Comparison of ENCODE assay signal across 8 mouse cellular contexts in the genomic region with DNA sequence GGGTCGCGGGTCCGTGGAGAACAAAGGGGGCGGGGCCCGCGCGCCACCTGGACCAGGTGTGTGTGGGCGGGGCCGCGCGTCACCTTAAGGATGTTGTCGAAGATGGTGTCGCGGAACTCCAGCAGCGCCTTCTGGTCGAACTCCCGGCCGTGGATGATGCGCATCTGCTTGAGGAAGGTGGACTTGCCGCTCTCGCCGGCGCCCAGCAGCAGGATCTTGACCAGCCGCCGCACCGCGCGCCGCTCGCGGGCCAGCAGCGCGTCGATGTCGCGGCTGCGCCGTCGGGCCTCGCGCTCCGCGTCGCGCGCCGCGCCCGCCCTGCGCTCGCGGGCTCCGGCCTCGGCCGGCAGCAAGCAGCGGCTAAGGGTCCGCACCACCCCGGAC. TPM values are rescaled to one million over a fixed set of nuclear protein-coding genes. Genes with fewer than 3 reads are reported as not detected.
A peak's percentile ranks its signal among the peaks of the same experiment; 100 is the strongest.
DNase-seq lines count a peak whose midpoint lies in the region; ATAC-seq and TF ChIP-seq lines count a peak whose summit lies in the region.

No protein-coding gene starts in this region.

- H3K27me3 ChIP-seq in C2C12 (ENCODE audit: control insufficient read depth, insufficient read depth, insufficient read length) = peaks cover 3% of the 10 kb centered on the region
- H3K27me3 ChIP-seq in MEL (ENCODE audit: control insufficient read depth in 1 of 2, insufficient read depth in 2 of 2, low read length in 2 of 2) = no peaks in the 10 kb centered on the region
- no peaks in the 10 kb centered on the region for H3K27me3 ChIP-seq in embryonic facial prominence, embryonic 13.5 days
- no peaks in the 10 kb centered on the region for H3K27me3 ChIP-seq in hindbrain, embryonic 13.5 days
- no peaks in the 10 kb centered on the region for H3K27me3 ChIP-seq in limb, embryonic 12.5 days
- no peaks in the 10 kb centered on the region for H3K27me3 ChIP-seq in midbrain, embryonic 13.5 days

- no peak for TF ChIP-seq CTCF in C2C12 (IDR thresholded peaks at IDR 0.05; ENCODE audit: control insufficient read depth, insufficient read depth, insufficient read length)
- no peak for TF ChIP-seq CTCF in MEL (IDR thresholded peaks at IDR 0.05 in 2 of 3, conservative IDR thresholded peaks at IDR 0.05 in 1 of 3; ENCODE audit: control insufficient read depth in 1 of 3, insufficient read depth in 1 of 3, low read depth in 2 of 3, low read length in 3 of 3, poor library complexity in 1 of 3, severe bottlenecking in 1 of 3)

- H3ac ChIP-seq in C2C12 (ENCODE audit: control insufficient read depth, insufficient read length, low read depth) = peak overlapping the region; percentile 61

- no peaks in the 10 kb centered on the region for H3K36me3 ChIP-seq in C2C12 (ENCODE audit: control insufficient read depth, insufficient read depth)
- peaks cover 0 to 15% of the 10 kb centered on the region in 2 experiments; a peak in 2 of 4 replicates for H3K36me3 ChIP-seq in MEL (ENCODE audit: control insufficient read depth in 1 of 2, insufficient read depth in 2 of 2, low read length in 2 of 2)
- peaks cover 3% of the 10 kb centered on the region; the same call in 1 of the 2 replicates for H3K36me3 ChIP-seq in embryonic facial prominence, embryonic 13.5 days
- peaks cover 8% of the 10 kb centered on the region; the same call in 1 of the 2 replicates for H3K36me3 ChIP-seq in hindbrain, embryonic 13.5 days
- H3K36me3 ChIP-seq in limb, embryonic 12.5 days = 0 out of 2 replicates have a peak, but pooled peaks cover 6% of the 10 kb centered on the region
- peaks cover 6% of the 10 kb centered on the region; the same call in 1 of the 2 replicates for H3K36me3 ChIP-seq in midbrain, embryonic 13.5 days

- peak overlapping the region; percentile 44 for H3K9ac ChIP-seq in MEL (ENCODE audit: control insufficient read depth, low read depth, low read length, poor library complexity, severe bottlenecking)
- peak overlapping the region; percentile 89 for H3K9ac ChIP-seq in embryonic facial prominence, embryonic 13.5 days
- H3K9ac ChIP-seq in hindbrain, embryonic 13.5 days = peak overlapping the region; percentile 89
- peak overlapping the region; percentile 79 for H3K9ac ChIP-seq in limb, embryonic 12.5 days (replicated peaks)
- peak overlapping the region; percentile 89 for H3K9ac ChIP-seq in midbrain, embryonic 13.5 days (replicated peaks)

- ATAC-seq in embryonic facial prominence, embryonic 13.5 days (ENCODE audit: insufficient number of reproducible peaks, insufficient read depth, low FRiP score, low TSS enrichment, low read depth) = peak; percentile 17; the same call in 1 of the 2 replicates
- no peak for ATAC-seq in hindbrain, embryonic 13.5 days (ENCODE audit: low FRiP score)
- no peak; the same call in 1 of the 2 replicates for ATAC-seq in limb, embryonic 12.5 days (ENCODE audit: insufficient number of reproducible peaks, insufficient read depth, low FRiP score, low TSS enrichment, low read depth)
- ATAC-seq in midbrain, embryonic 13.5 days = no peak
- no peak for ATAC-seq in erythroid progenitor cell, adult 5-6 weeks (replicated peaks; ENCODE audit: low FRiP score, poor library complexity, severe bottlenecking)

- under 1% methylated on average over 56 of the region's 58 CpGs for WGBS in embryonic facial prominence, embryonic 13.5 days
- WGBS in hindbrain, embryonic 13.5 days = under 1% methylated on average over 56 of the region's 58 CpGs
- WGBS in limb, embryonic 12.5 days = under 1% methylated on average over 58 of the region's 58 CpGs
- under 1% methylated on average over 51 of the region's 58 CpGs for WGBS in midbrain, embryonic 13.5 days

- peaks cover 24% of the 10 kb centered on the region for H3K79me3 ChIP-seq in C2C12 (ENCODE audit: low read depth)

- DNase-seq in MEL (ENCODE audit: low read depth, low spot score) = peak; percentile 42
- DNase-seq in testis, postnatal 10 days (ENCODE audit: low spot score) = peak; percentile 85

- H3K79me2 ChIP-seq in C2C12 (ENCODE audit: control insufficient read depth, insufficient read depth) (peaks cover 50% of the 10 kb centered on the region), MEL (ENCODE audit: control insufficient read depth, insufficient read depth, low read length, poor library complexity) (peaks cover 12% of the 10 kb centered on the region)

- no peak overlapping the region for H3K27ac ChIP-seq in MEL (ENCODE audit: control insufficient read depth, low read depth, low read length)
- peak overlapping the region; percentile 69 for H3K27ac ChIP-seq in embryonic facial prominence, embryonic 13.5 days
- H3K27ac ChIP-seq in hindbrain, embryonic 13.5 days = peak overlapping the region; percentile 83
- peak overlapping the region; percentile 41; the same call in 1 of the 2 replicates for H3K27ac ChIP-seq in limb, embryonic 12.5 days
- H3K27ac ChIP-seq in midbrain, embryonic 13.5 days = peak overlapping the region; percentile 83

- TF ChIP-seq EP300 in MEL (IDR thresholded peaks at IDR 0.05; ENCODE audit: low read depth in 1 of 2, low read length in 2 of 2) = no peak

- H3K4me2 ChIP-seq in embryonic facial prominence, embryonic 13.5 days = peak overlapping the region; percentile 91
- H3K4me2 ChIP-seq in hindbrain, embryonic 13.5 days = peak overlapping the region; percentile 92
- H3K4me2 ChIP-seq in limb, embryonic 12.5 days = peak overlapping the region; percentile 89
- H3K4me2 ChIP-seq in midbrain, embryonic 13.5 days (replicated peaks) = peak overlapping the region; percentile 90

- no peak; a peak in 1 of 4 replicates for TF ChIP-seq POLR2A in MEL (IDR thresholded peaks at IDR 0.05; ENCODE audit: control insufficient read depth in 1 of 2, insufficient read depth in 1 of 2, low read depth in 1 of 2, low read length in 2 of 2, poor library complexity in 1 of 2)

- peak overlapping the region; percentile 59 for H3K4me3 ChIP-seq in C2C12 (ENCODE audit: insufficient read depth, poor library complexity, severe bottlenecking)
- peak overlapping the region; percentile 62 to 93 for H3K4me3 ChIP-seq in MEL (ENCODE audit: control insufficient read depth in 1 of 2, insufficient read depth in 1 of 2, low read depth in 2 of 2, low read length in 2 of 2)
- H3K4me3 ChIP-seq in embryonic facial prominence, embryonic 13.5 days = peak overlapping the region; percentile 82
- peak overlapping the region; percentile 66 for H3K4me3 ChIP-seq in hindbrain, embryonic 13.5 days
- H3K4me3 ChIP-seq in limb, embryonic 12.5 days (replicated peaks) = peak overlapping the region; percentile 75
- H3K4me3 ChIP-seq in midbrain, embryonic 13.5 days (replicated peaks) = peak overlapping the region; percentile 80

- H3K9me3 ChIP-seq in MEL (replicated peaks; ENCODE audit: insufficient read depth, low read length) = no peaks in the 10 kb centered on the region
- no peaks in the 10 kb centered on the region for H3K9me3 ChIP-seq in embryonic facial prominence, embryonic 13.5 days
- no peaks in the 10 kb centered on the region for H3K9me3 ChIP-seq in hindbrain, embryonic 13.5 days
- H3K9me3 ChIP-seq in limb, embryonic 12.5 days = no peaks in the 10 kb centered on the region
- H3K9me3 ChIP-seq in midbrain, embryonic 13.5 days = no peaks in the 10 kb centered on the region

- no peak for TF ChIP-seq RAD21 in MEL (IDR thresholded peaks at IDR 0.05; ENCODE audit: low read depth, low read length)

- peaks cover 5 to 24% of the 10 kb centered on the region in 2 experiments for H3K4me1 ChIP-seq in MEL (ENCODE audit: control insufficient read depth in 1 of 2, insufficient read depth in 2 of 2, low read length in 2 of 2)
- H3K4me1 ChIP-seq in embryonic facial prominence, embryonic 13.5 days = peaks cover 32% of the 10 kb centered on the region
- peaks cover 44% of the 10 kb centered on the region for H3K4me1 ChIP-seq in hindbrain, embryonic 13.5 days (replicated peaks)
- peaks cover 31% of the 10 kb centered on the region for H3K4me1 ChIP-seq in limb, embryonic 12.5 days (replicated peaks)
- H3K4me1 ChIP-seq in midbrain, embryonic 13.5 days (replicated peaks) = peaks cover 40% of the 10 kb centered on the region

TF ChIP-seq in C2C12, 6 proteins besides CTCF, POLR2A, EP300 and RAD21:
- TF ChIP-seq MAX (IDR thresholded peaks at IDR 0.05) = no peak
- TF ChIP-seq FOSL1 (IDR thresholded peaks at IDR 0.05; ENCODE audit: insufficient read depth, low read length, poor library complexity, severe bottlenecking) = no peak
- no peak for TF ChIP-seq MYOD1 (IDR thresholded peaks at IDR 0.05; ENCODE audit: control insufficient read depth, insufficient read length, low read depth)
- no peak for TF ChIP-seq CEBPB (IDR thresholded peaks at IDR 0.05; ENCODE audit: low read depth)
- no peak for TF ChIP-seq USF1 (IDR thresholded peaks at IDR 0.05; ENCODE audit: low read depth)
- no peak for TF ChIP-seq MYOG (IDR thresholded peaks at IDR 0.05; ENCODE audit: control insufficient read depth, extremely low read depth, insufficient read length)

TF ChIP-seq in MEL, 35 proteins besides CTCF, POLR2A, EP300 and RAD21:
- TF ChIP-seq POLR2AphosphoS2 (IDR thresholded peaks at IDR 0.05; ENCODE audit: low read length) = no peak
- no peak for TF ChIP-seq TBP (IDR thresholded peaks at IDR 0.05; ENCODE audit: low read depth, low read length)
- no peak for TF ChIP-seq MAX (IDR thresholded peaks at IDR 0.05; ENCODE audit: low read length)
- no peak for TF ChIP-seq TCF12 (IDR thresholded peaks at IDR 0.05; ENCODE audit: low read depth, low read length)

RNA-seq across cellular contexts. Expression of a gene that starts 0.3 kb away (rescaled TPM):
- polyA plus RNA-seq in C2C12 (2012; fragmentation: generic; extraction: Trizol) (42.1 TPM), MEL (2012; ENCODE audit: insufficient read depth in 1 of 2, insufficient read length in 2 of 2, low read depth in 1 of 2, low replicate concordance in 2 of 2, missing spikeins in 1 of 2) (10 to 100 TPM in 1 of 2 experiments, not detected in 1; 55.2 TPM)
- total RNA-seq in MEL (2012; rRNA removed) = 36.7 and 46.0 TPM in 2 replicates
- 9.3 and 14.3 TPM in 2 replicates for polyA plus RNA-seq in embryonic facial prominence, embryonic 13.5 days (2015; fragmentation: Nextera tagmentation; extraction: Ambion mirVana)
- 11.9 and 12.1 TPM in 2 replicates for polyA plus RNA-seq in hindbrain, embryonic 13.5 days (2015; fragmentation: Nextera tagmentation; extraction: Ambion mirVana)
- polyA plus RNA-seq in limb, embryonic 12.5 days (2016; fragmentation: Nextera tagmentation; extraction: Ambion mirVana) = 18.5 and 49.7 TPM in 2 replicates
- 12.0 and 12.1 TPM in 2 replicates for polyA plus RNA-seq in midbrain, embryonic 13.5 days (2015; fragmentation: Nextera tagmentation; extraction: Ambion mirVana)
- total RNA-seq in erythroid progenitor cell, adult 5-6 weeks (2015; ENCODE audit: low replicate concordance) = 10.9 and 19.8 TPM in 2 replicates
- 11.9 and 12.6 TPM in 2 replicates for total RNA-seq in erythroid progenitor cell, adult 5-6 weeks (2017; ENCODE audit: low replicate concordance)
